Mouse (Mus musculus): Measurements from ENCODE around the gene Krtcap2.

GRCm38 (mm10) chr3:89271760-89272159, 26.0 kb downstream of the Krtcap2 start:
- TF ChIP-seq GATA1 (IDR thresholded peaks at IDR 0.05; ENCODE audit: low read length) = no peak
- no peak for TF ChIP-seq TAL1 (IDR thresholded peaks at IDR 0.05; ENCODE audit: low read length)

All from erythroblast, embryonic 14.5 days (primary cell).